11 mouse cellular contexts compared by ENCODE assay signal in genomic region chr9:102709504-102710135, GRCm38 (mm10). TPM values are rescaled to one million over a fixed set of nuclear protein-coding genes. Genes with fewer than 3 reads are reported as not detected.
A peak's percentile ranks its signal among the peaks of the same experiment; 100 is the strongest.
DNase-seq lines count a peak whose midpoint lies in the region; ATAC-seq and TF ChIP-seq lines count a peak whose summit lies in the region.
"Had no signal": no experiment of that assay in that cellular context is flagged by ENCODE, and none has a peak within 500 bp of the region (broad histone marks: within the 10 kb centered on the region; RNA-seq: fewer than 3 reads in every experiment).

No protein-coding gene starts in this region.

- H3K27ac ChIP-seq in brown adipose tissue, adult 24 weeks (replicated peaks; ENCODE audit: low read depth, low read length), result peak overlapping the region; percentile 22
- H3K27ac ChIP-seq in heart, embryonic 15.5 days, result peak overlapping the region; percentile 43
- H3K27ac ChIP-seq in liver, postnatal 0 days (ENCODE audit: low read depth), result peak overlapping the region; percentile 48
- H3K27ac ChIP-seq: embryonic facial prominence, embryonic 12.5 days; macrophage had no signal

- peaks cover 17% of the 10 kb centered on the region for H3K4me1 ChIP-seq in brown adipose tissue, adult 24 weeks (ENCODE audit: control insufficient read depth, insufficient read depth, insufficient read length, low read length)
- H3K4me1 ChIP-seq in heart, embryonic 15.5 days (replicated peaks), result peaks cover 27% of the 10 kb centered on the region
- H3K4me1 ChIP-seq in liver, postnatal 0 days (ENCODE audit: insufficient read depth), result peaks cover 5% of the 10 kb centered on the region

- WGBS in heart, embryonic 15.5 days, result 49% methylated on average over 15 of the region's 15 CpGs
- WGBS in liver, postnatal 0 days (ENCODE audit: insufficient replicate concordance), result 54% methylated on average over 15 of the region's 15 CpGs

- TF ChIP-seq CTCF in liver, postnatal 0 days (IDR thresholded peaks at IDR 0.05; ENCODE audit: low read depth), result no peak

- H3K4me3 ChIP-seq in brown adipose tissue, adult 24 weeks (ENCODE audit: insufficient read depth, low read depth, low read length), result no peak overlapping the region
- no peak overlapping the region for H3K4me3 ChIP-seq in heart, embryonic 15.5 days
- no peak overlapping the region for H3K4me3 ChIP-seq in liver, postnatal 0 days (ENCODE audit: low read depth, low read length)
- H3K4me3 ChIP-seq: embryonic facial prominence, embryonic 12.5 days had no signal

- DNase-seq in gastrocnemius, postnatal 10 days, result peak; percentile 13
- no peak for DNase-seq in gastrocnemius, adult 18-20 months (ENCODE audit: low spot score)
- no peak for DNase-seq in liver, postnatal 0 days
- no peak for DNase-seq in testis, postnatal 14 days (ENCODE audit: low spot score)
- DNase-seq in spleen, postnatal 4 days (ENCODE audit: low spot score in 2 of 2), result no peak
- no peak for DNase-seq in left cerebral cortex, adult 18-20 months (ENCODE audit: low spot score in 2 of 2)

- H3K27me3 ChIP-seq in heart, embryonic 15.5 days, result no peaks in the 10 kb centered on the region
- H3K27me3 ChIP-seq in liver, postnatal 0 days (ENCODE audit: insufficient read depth, low read length), result no peaks in the 10 kb centered on the region
- H3K27me3 ChIP-seq: embryonic facial prominence, embryonic 12.5 days had no signal

- TF ChIP-seq EP300 in liver, postnatal 0 days (IDR thresholded peaks at IDR 0.05; ENCODE audit: low read depth), result peak; percentile 35; the same call in 1 of the 2 replicates

- H3K9me3 ChIP-seq in heart, embryonic 15.5 days (replicated peaks), result no peaks in the 10 kb centered on the region
- no peaks in the 10 kb centered on the region for H3K9me3 ChIP-seq in liver, postnatal 0 days (ENCODE audit: low read length)
- H3K9me3 ChIP-seq: embryonic facial prominence, embryonic 12.5 days had no signal

- no peaks in the 10 kb centered on the region for H3K36me3 ChIP-seq in heart, embryonic 15.5 days
- no peaks in the 10 kb centered on the region for H3K36me3 ChIP-seq in liver, postnatal 0 days (replicated peaks; ENCODE audit: insufficient read depth, low read length)
- H3K36me3 ChIP-seq: embryonic facial prominence, embryonic 12.5 days had no signal

- no peak overlapping the region for H3K4me2 ChIP-seq in heart, embryonic 15.5 days
- no peak overlapping the region for H3K4me2 ChIP-seq in liver, postnatal 0 days (ENCODE audit: low read depth, low read length)
- H3K4me2 ChIP-seq: embryonic facial prominence, embryonic 12.5 days had no signal

- ATAC-seq in heart, embryonic 15.5 days (replicated peaks; ENCODE audit: insufficient number of reproducible peaks, insufficient read depth, low FRiP score, low read depth), result no peak
- ATAC-seq in liver, postnatal 0 days, result peak; percentile 49; the same call in 1 of the 2 replicates
- ATAC-seq: CD4-positive, CD25-positive, alpha-beta regulatory T cell, adult 4 months had no signal

- H3K9ac ChIP-seq in heart, embryonic 15.5 days, result no peak overlapping the region
- no peak overlapping the region for H3K9ac ChIP-seq in liver, postnatal 0 days (replicated peaks)
- H3K9ac ChIP-seq: embryonic facial prominence, embryonic 12.5 days had no signal

RNA-seq across cellular contexts. Expression of gene Amotl2, which starts 6.9 kb away (rescaled TPM):
- 10 to 100 TPM; 32.9 to 43.7 TPM for total RNA-seq in gastrocnemius, postnatal 10 days (2021)
- 10 to 100 TPM; 16.8 to 18.2 TPM for total RNA-seq in gastrocnemius, adult 18-20 months (2021)
- polyA plus RNA-seq in brown adipose tissue, adult 24 weeks (2012; ENCODE audit: insufficient read depth, insufficient read length, missing spikeins), result 33.0 and 42.2 TPM in 2 replicates
- 38.9 and 45.6 TPM in 2 replicates for polyA plus RNA-seq in heart, embryonic 15.5 days (2015; fragmentation: Nextera tagmentation; extraction: Ambion mirVana)
- polyA plus RNA-seq in liver, postnatal 0 days (2015; fragmentation: Nextera tagmentation; extraction: Ambion mirVana), result 5.7 and 6.5 TPM in 2 replicates
- 10 to 100 TPM; 19.5 to 20.5 TPM for total RNA-seq in left cerebral cortex, adult 18-20 months (2021)
- polyA plus RNA-seq: CD4-positive, CD25-positive, alpha-beta regulatory T cell, adult 4 months had no signal
